Mouse (Mus musculus) adrenal gland, postnatal 25 days (tissue): ENCODE data around the gene Rpl31. TPM values are rescaled to one million over a fixed set of nuclear protein-coding genes. Genes with fewer than 3 reads are reported as not detected.

ENCODE experiments used
- DNase-seq: peaks from one replicate; pipeline ENCODE4 v3.0.0; 2021; ENCODE audit warnings: mixed read lengths
- total RNA-seq: library from RNA; stranded (reverse); gene quantifications from 2 replicates; pipeline ENCODE4 v1.2.3, GENCODE M21; 2021

Rpl31 gene
- total RNA-seq, 1 experiment from 2014 or later, result 759 TPM

DNA sequence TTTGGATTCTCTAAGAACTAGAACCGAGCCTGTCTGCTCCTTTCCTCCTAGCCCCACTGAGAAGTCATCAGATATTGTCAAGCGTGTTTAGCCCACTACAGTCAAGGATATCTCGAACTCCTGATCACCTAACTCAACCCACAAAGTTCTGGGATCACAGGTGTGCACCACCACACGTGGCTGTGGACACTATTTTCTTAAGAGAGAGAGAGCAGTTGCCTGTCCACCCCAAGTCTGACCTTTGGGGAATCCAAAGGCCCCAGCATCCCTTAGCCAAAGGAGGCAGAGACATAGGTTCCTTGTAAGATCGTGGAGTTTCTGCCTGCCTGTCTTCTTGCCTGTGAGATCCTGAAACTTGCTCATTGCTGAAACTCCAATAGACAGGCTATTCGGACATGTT lies 597 bp upstream of the Rpl31 start:
- DNase-seq, result no peak

DNA sequence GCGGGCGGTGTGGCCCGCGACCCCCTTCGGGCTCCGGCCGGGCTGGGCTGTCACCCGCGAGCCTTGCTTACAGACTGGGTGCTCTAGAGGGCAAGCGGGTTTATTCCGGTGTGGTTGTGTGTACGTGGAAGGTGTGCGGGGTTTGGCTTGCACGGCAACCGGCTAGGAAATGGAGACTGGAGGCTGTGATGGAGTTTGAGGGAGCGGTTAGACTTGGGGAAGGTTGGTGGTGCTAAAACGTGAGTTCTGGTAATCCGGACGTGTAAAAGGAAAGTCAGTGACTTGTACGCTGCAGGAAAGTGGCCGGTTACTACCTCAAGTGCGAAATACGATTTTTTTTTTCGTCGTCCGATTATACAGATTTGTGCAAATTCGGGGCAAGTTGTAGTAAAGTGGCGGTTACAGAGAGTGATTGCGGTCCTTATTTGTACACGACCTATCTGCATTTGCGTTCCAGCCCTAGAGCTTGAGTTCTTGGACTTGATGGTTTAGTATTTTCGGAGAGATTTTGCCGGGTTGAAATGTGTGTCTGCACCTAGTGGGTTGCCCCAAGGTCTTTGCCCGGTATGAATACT lies 712 bp downstream of the Rpl31 start:
- DNase-seq, result peak; percentile 26

DNA sequence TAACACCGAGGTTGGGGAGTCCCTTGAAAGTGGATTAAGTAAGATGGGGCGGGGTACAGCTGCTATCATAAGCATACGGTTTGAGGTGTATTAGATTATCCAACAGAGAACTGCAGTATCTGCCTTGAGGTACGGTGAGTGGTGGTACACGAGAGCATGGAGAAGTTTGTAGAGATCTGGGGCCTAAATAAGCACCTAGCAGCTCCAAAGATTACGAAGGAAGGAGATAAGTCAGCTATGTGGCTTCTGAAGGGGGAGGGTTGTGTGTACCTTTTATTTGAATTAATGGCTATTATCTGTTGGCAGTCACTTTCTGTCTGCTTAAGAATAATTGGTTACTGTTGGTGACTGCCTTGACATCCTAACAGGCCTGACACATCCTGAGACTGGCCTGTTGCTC lies 2.8 kb downstream of the Rpl31 start:
- no peak for DNase-seq

DNA sequence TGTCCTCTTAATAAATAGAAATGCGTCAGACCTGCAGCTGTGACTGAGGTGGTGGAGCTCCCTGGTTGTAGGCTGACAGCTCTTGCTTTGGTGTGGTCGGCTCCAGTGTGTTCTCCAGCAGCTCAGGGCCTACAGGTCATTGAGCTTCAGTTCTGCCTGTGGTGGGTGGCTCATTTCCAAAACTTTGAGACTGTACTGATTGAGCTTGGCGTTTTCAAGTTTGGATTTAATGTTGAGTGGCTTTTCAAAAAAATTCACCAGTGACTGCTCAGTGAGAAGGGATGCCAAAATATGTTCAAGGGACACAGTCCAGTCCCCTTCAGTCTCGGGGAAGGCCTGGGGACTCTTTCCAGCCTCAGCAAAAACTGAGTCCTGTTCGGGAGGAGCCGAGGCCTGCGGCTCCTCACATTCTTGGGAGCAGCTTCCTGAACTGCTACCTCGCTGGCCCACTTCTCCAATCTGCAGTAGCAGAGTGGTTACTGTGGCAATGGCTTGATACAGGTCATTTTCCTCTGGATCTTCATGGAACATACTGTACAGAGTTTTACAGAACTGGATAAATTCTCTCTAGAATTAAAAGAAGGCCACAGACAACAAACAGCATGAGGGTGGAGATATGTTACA lies 4.7 kb downstream of the Rpl31 start:
- DNase-seq, result no peak

DNA sequence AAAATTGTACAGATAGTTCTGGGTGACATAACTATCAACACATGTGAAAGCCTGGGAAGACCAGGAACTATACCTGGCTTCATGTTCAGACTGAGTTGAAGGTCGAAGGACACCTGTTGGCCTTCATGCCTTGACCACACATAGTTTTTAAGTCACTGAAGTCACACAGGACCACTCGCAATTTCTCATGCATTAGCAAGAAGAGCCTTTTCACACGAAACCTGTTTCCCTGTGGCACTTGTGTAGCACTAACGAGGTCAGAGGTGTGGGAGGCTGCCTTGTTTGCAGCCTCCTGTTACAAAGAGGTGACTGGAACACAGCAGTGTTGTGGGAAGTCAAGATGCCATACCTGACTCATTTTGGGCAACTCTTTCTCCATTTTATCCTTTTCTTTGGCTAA lies 5.7 kb downstream of the Rpl31 start:
- no peak for DNase-seq

DNA sequence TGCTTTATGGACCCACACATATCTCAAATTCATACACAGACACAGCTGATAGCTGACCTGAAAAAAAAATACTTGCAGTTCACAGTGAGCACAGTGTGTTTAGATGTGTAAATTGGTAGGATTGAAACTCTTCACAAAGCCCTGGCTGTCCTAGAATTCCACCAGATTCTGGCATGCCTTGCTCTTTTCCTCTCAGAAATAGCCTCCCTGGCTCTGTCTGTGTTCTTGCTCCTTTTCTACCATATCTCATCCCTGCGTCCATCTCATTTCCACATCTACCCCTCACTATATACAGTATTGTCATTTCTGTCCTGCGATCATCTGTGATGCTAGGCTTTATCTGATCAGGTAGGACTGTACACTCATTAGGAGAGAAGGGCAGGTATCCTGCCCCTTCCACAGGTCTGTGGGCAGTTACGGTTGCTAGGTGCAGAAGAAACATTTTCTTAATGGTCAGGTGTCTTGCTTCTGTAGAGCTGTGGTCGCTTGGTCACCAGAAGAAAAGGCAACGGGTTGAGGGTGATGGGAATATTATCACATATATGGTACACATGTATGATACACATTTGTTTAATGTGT lies 6.7 kb downstream of the Rpl31 start:
- DNase-seq, result no peak

DNA sequence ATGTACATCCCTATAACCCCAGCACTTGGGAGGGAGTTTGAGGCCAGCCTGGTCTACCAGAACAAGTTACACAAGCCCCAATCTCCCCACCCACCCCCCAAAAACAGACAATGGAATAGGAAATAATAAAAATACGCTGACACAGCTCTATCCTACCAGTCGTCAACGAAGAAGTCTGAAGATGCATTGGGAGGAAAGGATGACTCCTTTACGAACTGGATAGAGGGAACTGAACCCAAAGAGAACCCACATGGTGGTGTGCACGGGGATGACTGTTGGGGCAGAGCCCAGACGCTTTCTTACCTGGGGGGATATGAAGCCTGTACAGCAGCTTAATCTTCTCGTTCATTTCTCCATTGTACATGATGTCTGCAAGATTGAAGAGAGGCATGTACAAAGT lies 8.5 kb downstream of the Rpl31 start:
- DNase-seq, result no peak

DNA sequence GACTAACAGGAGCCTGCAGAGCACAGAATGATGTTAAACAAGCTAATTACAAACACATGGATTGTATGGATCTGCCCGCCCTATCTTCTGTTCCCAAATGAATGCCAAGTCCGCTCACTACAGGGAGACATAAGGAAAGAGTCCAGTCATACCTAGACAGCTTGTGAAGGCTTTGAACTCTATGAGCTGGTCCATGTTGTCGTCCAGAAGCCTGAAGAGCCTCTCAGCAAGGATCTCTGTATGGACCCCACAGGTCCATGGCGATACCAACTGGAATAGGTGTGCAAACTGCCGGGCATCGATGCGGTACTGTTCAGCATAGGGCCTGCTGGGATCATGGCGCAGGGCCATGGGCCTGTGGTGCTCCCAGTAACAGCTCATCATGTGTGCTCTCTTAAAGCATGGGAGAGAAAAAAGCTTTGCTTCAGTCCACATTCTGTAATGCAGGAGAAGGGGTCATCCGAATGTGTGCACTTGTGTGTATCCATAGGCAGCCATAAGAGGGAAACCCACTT lies 9.1 kb downstream of the Rpl31 start:
- no peak for DNase-seq

DNA sequence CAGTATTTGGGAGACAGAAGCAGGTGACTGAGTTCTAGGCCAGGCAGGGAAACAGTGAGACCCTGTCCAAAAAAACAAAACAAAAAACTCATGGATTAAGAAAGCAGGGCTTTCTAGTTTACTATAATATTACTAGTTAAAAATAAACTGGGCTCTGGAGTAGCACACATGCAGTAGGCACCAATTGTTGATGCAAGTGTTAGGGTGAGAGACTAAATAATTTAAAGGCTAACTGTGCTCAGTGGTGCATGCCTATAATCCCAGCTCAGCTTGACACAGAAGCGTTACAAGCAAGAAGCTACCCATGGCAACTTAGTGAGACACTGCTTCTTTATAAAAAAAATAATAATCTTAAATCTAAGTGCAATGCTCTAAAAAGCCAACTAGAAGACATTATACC lies 10.9 kb downstream of the Rpl31 start:
- no peak for DNase-seq

DNA sequence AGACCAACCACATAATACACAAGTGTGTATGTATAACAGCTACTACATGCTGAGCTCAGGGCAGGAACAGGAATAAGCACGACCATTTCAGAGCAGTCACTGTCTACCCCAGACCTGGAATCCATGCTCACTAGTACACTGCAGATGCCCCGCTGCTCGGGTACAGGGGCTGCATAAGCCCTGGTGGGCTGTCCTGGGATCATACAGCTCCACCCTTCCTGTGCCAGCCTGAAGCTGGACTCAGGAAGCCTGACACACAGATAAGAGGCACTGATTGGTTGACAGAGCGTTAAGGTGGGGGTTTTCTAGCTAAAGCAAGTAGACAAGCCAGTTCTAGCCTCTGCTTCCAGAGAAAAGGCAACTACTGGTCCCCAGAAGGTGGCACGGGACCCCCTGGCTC lies 11.4 kb downstream of the Rpl31 start:
- no peak for DNase-seq

DNA sequence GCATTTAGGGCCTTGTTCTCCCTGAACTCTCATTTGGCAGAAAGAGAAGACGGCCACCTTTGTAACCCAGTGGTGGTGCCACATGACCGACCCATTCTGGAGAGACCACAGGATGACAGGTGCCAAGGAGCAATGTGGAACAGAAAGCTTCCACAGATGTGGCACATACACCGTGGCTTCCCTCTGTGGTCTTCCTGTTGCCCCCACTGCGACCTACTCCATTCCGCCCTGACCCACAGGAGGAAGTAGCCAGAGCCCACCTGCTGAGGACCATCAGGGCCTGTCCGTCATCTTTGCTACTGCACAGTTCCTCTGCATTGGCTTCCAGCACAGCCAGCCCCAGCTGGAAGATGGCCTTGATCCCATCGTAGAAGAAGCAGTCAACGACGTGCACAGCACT lies 13.4 kb downstream of the Rpl31 start:
- no peak for DNase-seq

DNA sequence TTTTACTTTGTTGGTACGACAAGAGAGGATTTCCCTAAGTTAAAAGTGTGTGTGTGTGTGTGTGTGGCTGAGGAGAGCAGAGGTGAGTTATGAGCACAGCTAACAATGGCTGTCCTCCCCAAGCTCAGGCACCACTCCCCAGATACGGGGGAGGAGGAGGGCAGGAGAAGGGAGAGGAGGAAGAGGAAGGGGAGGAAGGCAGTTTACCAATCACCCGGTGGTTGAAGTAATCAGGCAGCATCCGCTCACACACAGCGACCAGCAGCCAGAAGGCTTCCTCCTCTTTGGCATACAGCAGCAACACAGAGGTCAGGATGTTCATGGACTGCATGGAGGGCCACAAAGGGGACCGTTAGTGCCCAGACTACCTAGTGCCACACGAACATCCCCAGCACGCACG lies 17.3 kb downstream of the Rpl31 start:
- no peak for DNase-seq

DNA sequence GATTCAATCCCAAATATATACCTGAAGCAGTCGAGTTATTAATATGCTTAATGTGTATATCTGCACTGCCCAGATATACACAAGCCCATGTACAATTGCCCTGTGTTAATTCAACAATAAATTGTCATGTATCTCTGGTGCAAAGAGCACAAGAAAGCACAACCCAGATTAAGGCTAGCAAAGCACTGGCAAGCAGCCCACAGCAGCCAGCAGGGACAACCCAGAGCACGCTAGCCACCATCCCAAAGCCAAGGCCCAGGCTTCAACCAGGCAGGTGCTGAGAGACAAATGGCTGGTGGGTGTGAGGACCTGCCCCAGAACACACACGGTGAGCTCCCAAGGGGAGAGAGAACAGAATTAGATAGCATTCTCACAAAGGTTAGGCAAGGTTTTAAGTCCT lies 18.8 kb downstream of the Rpl31 start:
- no peak for DNase-seq

DNA sequence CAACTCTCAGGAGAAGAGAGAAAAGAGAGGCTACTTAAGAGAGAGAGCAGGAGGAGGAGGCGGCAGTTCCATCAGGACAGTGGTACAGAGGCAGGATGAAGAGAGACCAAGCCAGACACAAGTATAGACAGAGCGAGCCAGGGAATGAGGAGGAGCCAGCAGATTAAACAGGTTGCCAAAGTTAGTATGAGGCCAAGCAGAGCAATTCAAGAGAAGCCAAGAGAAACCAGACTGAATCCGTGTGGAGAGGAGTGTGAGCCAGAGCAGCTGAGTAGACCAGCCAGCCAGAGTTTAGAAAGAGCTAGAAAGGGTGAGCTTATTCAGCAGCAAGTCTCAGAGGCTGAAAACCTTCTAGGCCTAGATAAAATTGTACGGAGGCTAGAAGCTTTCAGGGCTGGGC lies 19.9 kb downstream of the Rpl31 start:
- DNase-seq, result no peak

DNA sequence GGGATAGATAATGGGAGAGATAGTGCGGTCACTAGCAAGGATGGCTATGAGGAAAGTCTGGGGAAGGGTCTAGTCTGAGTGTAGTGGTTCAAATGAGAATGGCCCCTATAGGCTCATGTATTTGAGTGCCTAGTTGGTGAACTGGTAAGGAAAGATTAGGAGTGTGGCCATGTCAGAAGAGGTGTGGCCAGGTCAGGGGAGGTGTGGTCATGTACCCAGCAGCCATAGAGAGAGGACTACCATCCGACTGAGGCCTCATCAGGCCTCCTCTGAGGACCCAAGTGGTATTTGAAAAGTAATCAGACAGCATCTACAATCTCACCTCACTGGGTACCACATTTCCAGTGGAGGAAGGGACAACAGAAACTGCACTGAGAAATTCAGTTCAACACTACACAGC lies 20.5 kb downstream of the Rpl31 start:
- no peak for DNase-seq

DNA sequence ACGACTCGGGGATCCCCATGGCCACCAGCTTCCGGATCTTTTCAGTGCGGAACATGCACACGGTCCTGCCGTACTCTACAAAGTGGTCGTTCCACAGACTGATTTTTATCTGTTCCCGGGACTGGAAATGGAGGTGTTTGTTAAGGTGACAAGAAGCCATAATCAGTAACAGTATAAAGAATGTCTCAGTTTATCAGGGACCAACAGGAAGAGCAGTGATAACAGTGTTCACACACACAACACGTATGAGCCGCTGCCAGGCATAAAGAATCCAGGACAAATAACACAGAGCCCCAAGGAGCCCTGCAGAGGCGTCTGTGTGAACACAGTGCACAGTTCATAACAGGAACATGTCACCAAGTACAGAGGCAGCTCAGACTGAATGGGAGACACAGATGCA lies 21.7 kb downstream of the Rpl31 start:
- DNase-seq, result no peak

DNA sequence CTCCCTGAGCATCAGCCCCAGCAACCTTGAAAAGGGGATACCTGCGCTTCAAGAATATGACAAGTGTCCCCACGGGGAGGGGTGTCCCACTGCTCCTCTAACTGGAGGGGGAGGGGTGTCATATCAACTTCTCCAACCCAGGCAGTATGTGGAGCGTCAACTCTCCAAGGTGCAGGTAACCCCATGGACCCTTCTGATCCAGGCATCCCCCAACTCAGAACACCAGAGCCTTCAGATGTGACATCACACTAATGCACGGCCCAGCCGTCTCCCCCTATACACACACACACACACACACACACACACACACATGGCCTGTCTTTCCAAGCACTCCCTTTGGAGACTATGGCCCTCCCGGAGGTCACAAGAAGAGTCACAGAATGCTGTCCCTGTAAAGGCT lies 24.0 kb downstream of the Rpl31 start:
- DNase-seq, result no peak

DNA sequence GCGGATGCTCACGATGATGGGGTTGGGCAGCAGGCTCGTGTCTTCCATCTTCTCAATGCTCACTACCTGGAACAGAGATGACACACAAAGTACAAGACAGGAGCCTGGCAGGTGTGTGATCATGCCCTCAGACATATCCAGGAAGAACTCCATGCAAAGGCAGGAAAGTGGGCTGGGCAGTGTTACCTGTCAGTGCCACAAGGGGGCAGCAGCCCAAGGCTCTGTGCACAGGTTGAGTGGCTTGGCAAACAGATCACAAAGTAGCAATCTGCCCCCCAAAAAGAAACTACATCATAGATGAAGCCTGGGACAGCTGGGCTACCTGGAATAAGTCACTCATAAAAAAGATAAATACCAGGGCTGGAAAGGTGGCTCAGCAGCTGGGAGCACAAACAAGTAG lies 24.5 kb downstream of the Rpl31 start:
- DNase-seq, result peak; percentile 78

DNA sequence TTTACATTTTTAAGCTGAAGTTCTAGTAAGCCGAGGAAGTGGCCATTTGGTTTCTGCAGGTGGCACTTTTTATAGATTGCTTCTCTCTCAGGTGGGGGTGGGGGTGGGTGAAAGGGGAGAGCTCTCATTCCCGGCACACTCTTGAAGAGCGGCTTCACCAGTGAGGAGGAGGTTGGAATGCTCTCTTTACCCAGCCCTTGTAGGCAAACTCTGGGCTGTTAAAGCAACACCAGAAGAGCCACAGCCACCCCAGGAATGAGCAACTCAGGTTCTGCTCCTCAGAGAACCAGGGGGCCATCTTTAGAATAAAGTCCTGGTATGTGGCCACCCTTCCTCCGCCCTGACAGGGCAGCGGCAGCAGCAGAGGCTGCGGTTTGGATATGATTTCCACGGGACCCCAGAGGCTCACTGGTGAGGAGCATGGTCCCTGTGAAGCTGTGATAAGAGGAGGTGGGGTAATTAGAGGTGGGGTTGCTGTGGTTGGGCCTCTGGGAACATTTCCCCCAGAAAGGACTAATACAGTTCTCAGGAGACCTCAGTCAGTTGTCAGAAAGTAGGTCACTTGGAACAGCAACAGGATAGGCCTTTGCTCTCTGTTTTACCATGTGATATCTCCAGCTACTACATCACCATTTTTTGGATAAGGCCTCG lies 25.7 kb downstream of the Rpl31 start:
- DNase-seq, result no peak

DNA sequence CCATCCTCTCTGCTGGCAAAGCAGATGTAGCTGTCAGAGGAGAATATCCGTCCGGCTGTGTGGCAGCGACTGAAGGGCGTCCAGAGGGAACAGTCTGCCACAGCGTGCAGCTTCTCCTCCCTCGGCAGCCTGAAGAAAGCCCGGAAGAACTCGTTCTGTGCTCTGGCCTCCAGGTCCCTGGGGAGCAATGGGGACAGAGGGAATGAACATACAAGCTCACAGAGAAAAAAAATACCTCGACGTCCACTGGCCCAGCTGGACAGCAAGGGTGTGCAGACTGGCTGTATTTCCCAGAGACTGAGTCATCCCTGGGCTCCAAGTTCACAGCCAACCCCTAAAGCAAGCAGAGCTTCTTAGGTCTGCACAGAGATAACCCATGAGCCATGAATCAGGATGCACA lies 26.5 kb downstream of the Rpl31 start:
- no peak for DNase-seq

DNA sequence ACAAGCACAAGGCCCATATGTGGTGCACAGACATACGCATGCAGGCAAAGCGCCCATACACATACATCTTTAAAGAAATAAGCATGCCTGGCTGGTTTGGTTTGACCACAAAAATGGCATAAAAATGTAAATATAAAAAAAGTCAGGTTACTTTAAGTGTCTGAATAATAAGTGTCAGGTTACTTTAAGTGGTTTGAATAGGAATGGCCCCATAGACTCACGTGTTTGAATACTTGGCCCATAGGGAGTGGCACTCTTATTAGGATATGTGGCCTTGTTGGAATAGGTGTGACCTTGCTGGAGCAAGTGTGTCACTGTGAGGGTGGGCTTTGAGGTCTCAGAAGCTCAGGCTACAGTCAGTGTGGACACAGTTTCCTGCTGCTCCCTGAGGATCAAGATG lies 27.0 kb downstream of the Rpl31 start:
- DNase-seq, result no peak

DNA sequence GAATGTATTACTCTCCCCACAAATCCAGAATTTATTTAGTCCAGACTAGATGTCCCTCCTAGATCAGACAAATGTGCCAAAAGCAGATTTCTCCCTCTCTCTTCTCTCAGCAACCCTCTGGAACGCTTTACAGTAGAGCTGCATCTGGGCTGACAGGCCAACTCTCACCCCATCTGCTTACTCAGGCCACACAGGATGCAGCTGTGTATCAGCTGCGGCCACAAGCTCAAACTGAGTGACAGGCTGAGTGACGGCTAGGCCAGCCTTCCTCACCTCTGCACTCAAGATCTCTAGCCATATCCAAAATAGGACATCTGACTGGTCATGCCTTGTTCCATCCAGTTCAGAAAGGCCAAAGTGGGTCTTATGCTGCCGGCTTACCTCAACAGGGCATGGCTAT lies 28.7 kb downstream of the Rpl31 start:
- no peak for DNase-seq

DNA sequence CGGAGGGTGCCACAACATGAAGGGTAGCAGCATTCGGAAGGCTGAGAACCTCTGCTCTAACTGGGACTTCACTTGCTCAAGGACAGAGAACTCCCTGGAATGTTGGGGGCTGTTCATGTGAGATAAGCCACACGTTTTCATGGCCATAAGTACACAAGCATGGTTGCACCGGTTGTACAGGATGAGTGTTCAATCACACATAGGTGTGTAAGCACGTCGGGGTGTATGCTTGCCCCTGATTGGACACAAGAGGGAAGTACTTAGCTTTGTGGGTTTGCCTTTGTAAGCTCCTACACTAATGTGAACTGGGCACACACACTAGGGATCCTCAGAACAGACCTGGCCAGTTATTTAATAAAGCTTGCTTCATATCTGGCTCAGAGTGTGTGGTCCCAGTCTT lies 30.6 kb downstream of the Rpl31 start:
- no peak for DNase-seq

DNA sequence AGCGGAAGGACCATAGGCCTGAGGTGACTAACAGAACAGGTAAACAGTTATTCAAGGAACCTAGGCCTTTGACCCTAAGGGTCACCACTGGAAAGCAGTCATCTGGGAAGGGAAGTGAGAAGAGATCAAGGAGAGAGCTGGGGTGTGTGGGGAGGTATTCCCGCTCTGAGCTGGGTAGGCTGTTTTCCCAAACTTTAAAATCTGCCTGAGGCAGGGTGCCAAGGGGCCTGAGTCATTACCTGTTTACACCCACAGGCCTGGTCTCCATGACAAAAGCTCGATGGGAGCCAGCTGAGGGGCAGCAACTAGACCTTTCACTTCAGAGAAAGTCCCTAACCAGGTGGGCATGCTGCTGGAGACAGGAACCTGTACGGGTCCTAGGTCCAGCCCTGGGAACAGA lies 31.6 kb downstream of the Rpl31 start:
- peak; percentile 59 for DNase-seq
